Mouse (Mus musculus) small intestine, adult 2 months (tissue): ENCODE measurements around the gene Narfl. TPM values are rescaled to one million over a fixed set of nuclear protein-coding genes. Genes with fewer than 3 reads are reported as not detected.

ENCODE experiments used
- H3K27ac ChIP-seq: fragments of 200-500 bp; 2 replicates; pipeline ENCODE4 v1.5.1; 2012; ENCODE audit warnings: low read depth, low read length, control low read depth, inconsistent platforms; ENCODE audit not compliant: insufficient read depth
- H3K27me3 ChIP-seq: fragments of 200-500 bp; 2 replicates; pipeline ENCODE4 v1.6.1; 2012; ENCODE audit warnings: mild to moderate bottlenecking, moderate library complexity, low read length, inconsistent platforms; ENCODE audit not compliant: control insufficient read depth, insufficient read depth
- H3K36me3 ChIP-seq: fragments of 200-500 bp; 2 replicates; pipeline ENCODE4 v1.6.1; 2012; ENCODE audit warnings: mild to moderate bottlenecking, low read length, control low read depth, inconsistent platforms; ENCODE audit not compliant: control insufficient read depth, insufficient read depth
- H3K4me1 ChIP-seq: fragments of 200-500 bp; 2 replicates; pipeline ENCODE4 v1.6.1; 2012; ENCODE audit warnings: low read length, inconsistent platforms, mixed read lengths; ENCODE audit not compliant: control insufficient read depth, insufficient read depth, insufficient read length
- H3K4me3 ChIP-seq: fragments of 200-500 bp; 2 replicates; pipeline ENCODE4 v1.5.1; 2012; ENCODE audit warnings: low read depth, mild to moderate bottlenecking, control low read depth, inconsistent platforms, low read length, moderate library complexity
- CTCF ChIP-seq: fragments of 200-500 bp; IDR thresholded peaks from 2 replicates; pipeline ENCODE4 v1.5.1; 2012; ENCODE audit warnings: low read depth, mild to moderate bottlenecking, control low read depth, inconsistent platforms, low read length, moderate library complexity, mixed read lengths; ENCODE audit not compliant: insufficient replicate concordance, insufficient read length; ENCODE audit errors: extremely low read depth
- POLR2A ChIP-seq: fragments of 200-500 bp; IDR thresholded peaks from 2 replicates; pipeline ENCODE4 v1.6.1; 2012; ENCODE audit warnings: low read depth, mild to moderate bottlenecking, control low read depth, inconsistent platforms, low read length, moderate library complexity
- WGBS: fragments of 180-500 bp; shearing (Covaris S2); methylation state at CpG from one replicate; pipeline ENCODE4 v1.1.7; 2018; 5-methylcytosine and 5-hydroxymethylcytosine counted together
- polyA plus RNA-seq: library from polyadenylated mRNA; depleted of rRNA; stranded (reverse); fragments of >200 nt; gene quantifications from 2 replicates; pipeline ENCODE4 v1.2.3, GENCODE M21; 2012

Gene Narfl
- polyA plus RNA-seq, 1 experiment, result 19.3 TPM

DNA sequence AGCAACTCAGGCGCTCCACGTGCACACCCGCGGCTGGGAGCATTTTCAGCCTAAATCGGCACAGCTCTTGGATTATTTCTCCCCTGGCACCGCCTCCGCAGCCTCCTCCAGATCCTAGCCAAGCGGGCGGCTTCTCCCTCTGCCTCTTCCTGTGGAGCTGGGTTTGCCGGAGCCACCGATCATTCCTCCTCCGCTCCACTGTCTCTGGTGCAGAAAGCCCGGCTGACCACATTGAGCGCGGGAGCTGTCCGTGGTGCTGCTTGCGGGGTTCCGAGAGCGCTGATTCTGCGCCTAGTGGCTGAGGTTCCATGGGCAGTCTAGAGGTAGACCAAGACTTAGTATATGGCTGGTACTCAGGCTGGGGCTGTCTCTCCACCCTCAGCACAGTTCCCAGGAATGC, 39.9 kb downstream of the Narfl start:
- Histone ChIP-seq H3K27me3 (peaks cover 15% of the 10 kb centered on the region), H3K4me3 (no peak overlapping the region), H3K4me1 (peaks cover 3% of the 10 kb centered on the region), H3K27ac (no peak overlapping the region), H3K36me3 (no peaks in the 10 kb centered on the region)
- TF ChIP-seq POLR2A (no peak), CTCF (peak; percentile 45; the same call in 1 of the 2 replicates)
- whole genome bisulfite sequencing, result 2% methylated on average over 20 of the region's 20 CpGs

DNA sequence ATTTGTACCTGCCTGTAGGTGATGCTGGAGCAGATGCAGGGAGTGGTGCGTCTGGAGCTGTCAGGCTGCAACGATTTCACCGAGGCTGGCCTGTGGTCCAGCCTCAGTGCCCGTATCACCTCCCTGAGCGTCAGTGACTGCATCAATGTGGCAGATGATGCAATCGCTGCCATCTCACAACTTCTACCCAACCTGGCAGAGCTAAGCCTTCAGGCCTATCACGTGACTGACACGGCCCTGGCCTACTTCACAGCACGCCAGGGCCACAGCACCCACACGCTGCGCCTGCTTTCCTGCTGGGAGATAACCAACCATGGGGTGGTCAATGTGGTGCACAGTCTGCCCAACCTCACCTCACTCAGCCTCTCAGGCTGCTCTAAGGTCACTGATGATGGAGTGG, 44.1 kb downstream of the Narfl start:
- H3K36me3 ChIP-seq, result no peaks in the 10 kb centered on the region
- 81% methylated on average over 11 of the region's 11 CpGs for WGBS
- H3K4me3 ChIP-seq, result no peak overlapping the region
- peaks cover 14% of the 10 kb centered on the region; the same call in 1 of the 2 replicates for H3K27me3 ChIP-seq
- TF ChIP-seq POLR2A (no peak), CTCF (no peak)
- peaks cover 7% of the 10 kb centered on the region for H3K4me1 ChIP-seq
- no peak overlapping the region for H3K27ac ChIP-seq

DNA sequence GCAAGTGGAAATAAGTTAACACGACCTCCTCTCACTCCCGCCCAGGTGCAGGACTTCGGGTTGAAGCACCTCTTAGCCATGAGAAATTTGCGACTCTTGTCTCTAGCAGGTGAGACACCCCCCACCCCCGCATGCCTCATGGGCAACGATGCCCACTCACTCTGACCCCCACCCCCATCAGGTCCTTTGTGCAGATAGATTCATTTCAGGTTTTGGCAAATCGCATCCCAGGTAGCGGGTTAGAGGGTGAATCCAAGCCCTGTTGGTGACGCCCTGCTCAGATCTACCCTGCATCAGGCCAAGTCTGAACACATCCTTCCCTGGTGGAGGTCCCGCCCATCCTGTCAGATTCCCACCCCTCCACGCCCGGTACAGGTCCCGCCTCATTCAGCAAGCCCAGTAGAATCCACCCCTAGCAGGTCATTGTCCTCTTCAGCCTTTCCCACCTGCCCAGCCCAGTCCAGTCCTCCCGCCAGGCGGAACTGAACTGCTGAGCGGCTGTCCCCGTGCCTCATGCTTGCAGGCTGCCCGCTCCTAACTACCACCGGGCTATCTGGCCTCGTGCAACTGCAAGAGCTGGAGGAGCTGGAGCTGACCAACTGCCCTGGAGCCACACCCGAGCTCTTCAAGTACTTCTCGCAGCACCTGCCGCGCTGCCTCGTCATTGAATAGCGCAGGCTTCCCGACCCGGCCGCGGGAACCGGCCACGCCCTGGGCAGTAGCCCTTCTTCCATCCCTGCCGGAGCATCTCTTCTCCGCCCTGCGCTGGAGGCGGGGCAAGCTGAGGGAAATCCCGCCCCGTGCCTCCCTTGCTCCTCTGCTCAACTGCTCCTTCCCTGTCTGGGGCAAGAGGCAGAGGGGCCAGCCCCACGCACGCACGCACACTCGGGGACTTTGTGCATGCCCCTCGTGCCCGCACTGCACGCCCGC, 45.5 kb downstream of the Narfl start:
- peaks cover 14% of the 10 kb centered on the region; the same call in 1 of the 2 replicates for H3K27me3 ChIP-seq
- H3K4me1 ChIP-seq, result peaks cover 9% of the 10 kb centered on the region
- H3K27ac ChIP-seq, result no peak overlapping the region
- 7% methylated on average over 46 of the region's 46 CpGs for WGBS
- no peaks in the 10 kb centered on the region for H3K36me3 ChIP-seq
- peak overlapping the region; percentile 36 for H3K4me3 ChIP-seq
- TF ChIP-seq POLR2A (no peak), CTCF (no peak)

DNA sequence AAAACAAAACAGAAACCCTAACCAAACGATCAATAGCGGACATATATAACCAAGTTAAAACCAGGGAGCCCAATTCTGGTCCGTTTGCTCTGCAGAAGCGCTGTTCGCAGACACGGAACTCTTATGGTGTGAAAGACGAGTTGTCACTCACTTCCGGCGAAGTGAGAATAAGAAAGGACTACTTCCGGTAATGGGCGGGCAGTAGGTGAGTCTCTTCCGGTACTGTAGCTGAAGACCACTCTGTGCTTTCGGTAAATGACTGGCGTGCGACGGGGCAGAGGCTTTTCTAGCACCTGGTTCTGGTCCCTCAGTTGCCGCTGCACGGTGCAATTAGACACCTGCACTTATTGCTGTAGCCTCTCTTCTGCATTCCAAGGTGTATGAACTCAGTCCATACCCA, 49.9 kb downstream of the Narfl start, which contains the start of gene Wdr24:
Gene Wdr24, plus strand, starts transcription at position 176 of the 400 bp plus-strand sequence.
- H3K4me3 ChIP-seq, result peak within 1 kb of the TSS; percentile 91
- peaks cover 21% of the 10 kb centered on the region for H3K4me1 ChIP-seq
- peak within 1 kb of the TSS; percentile 52 for H3K27ac ChIP-seq
- H3K36me3 ChIP-seq, result peaks cover 11% of the 10 kb centered on the region
- peaks cover 14% of the 10 kb centered on the region; the same call in 1 of the 2 replicates for H3K27me3 ChIP-seq
- WGBS, result under 1% methylated on average over 18 of the region's 18 CpGs
- TF ChIP-seq POLR2A, result no peak
- TF ChIP-seq CTCF, result no peak

DNA sequence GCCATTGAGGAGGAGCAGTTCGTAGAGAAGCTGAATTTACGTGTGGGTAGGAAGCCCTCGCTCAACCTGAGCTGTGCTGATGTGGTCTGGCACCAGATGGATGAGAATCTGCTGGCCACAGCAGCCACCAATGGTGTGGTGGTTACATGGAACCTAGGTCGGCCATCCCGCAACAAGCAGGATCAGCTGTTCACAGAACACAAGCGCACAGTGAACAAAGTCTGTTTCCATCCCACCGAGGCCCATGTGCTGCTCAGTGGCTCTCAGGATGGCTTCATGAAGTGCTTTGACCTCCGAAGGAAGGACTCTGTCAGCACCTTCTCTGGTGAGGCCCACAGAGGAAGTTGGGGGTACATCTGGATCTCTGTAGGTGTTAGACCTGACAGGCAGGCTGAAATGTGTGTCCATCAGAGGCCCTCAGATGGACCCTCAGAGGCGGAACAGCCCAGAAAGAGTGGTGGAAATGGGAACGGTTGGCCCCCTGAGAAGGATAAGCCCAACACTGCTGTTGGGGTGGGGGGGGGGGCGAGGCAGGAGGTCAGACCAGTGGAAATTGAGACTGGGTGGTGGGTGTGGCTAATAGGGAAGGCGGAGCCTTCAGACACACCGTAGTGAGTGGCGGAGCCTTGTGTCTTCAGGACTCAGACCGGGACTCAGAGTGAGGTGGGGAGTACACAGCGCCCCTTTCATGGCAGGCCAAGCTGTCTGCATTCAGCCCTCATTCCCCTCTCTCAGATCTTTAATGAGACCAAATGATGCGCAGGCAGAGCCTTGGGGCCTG, 51.0 kb downstream of the Narfl start:
- Histone ChIP-seq H3K36me3 (peaks cover 11% of the 10 kb centered on the region), H3K4me1 (peaks cover 20% of the 10 kb centered on the region), H3K4me3 (peak overlapping the region; percentile 91), H3K27me3 (peaks cover 4% of the 10 kb centered on the region; the same call in 1 of the 2 replicates), H3K27ac (no peak overlapping the region)
- no peak for TF ChIP-seq CTCF
- TF ChIP-seq POLR2A, result no peak
- WGBS, result 62% methylated on average over 17 of the region's 17 CpGs

DNA sequence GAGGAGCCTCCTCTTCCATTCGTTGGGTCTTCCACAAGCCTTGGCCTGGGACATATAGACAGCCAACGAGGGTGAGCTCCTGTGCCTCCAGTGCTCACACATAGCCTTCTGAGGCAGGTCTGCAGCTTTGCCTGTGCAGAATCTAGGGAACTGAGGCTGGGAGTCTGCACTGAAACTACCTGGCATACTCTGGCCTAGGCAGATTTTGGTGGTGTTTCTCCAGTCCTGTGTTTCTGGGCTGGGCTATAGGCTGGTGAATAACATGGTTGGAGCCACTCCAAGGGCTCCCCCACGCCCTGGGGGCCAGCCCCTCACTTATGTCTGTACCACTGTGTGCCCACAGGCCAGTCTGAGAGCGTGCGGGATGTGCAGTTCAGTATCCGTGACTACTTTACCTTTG, 51.7 kb downstream of the Narfl start:
- TF ChIP-seq CTCF (no peak), POLR2A (no peak)
- H3K4me3 ChIP-seq, result no peak overlapping the region
- no peaks in the 10 kb centered on the region for H3K27me3 ChIP-seq
- 89% methylated on average over 6 of the region's 6 CpGs for WGBS
- H3K4me1 ChIP-seq, result peaks cover 19% of the 10 kb centered on the region
- H3K27ac ChIP-seq, result no peak overlapping the region
- peaks cover 11% of the 10 kb centered on the region for H3K36me3 ChIP-seq
